Comparison of ENCODE assay signal across 8 mouse cellular contexts in genomic region chr4:155267639-155268175, GRCm38 (mm10). TPM values are rescaled to one million over a fixed set of nuclear protein-coding genes. Genes with fewer than 3 reads are reported as not detected.
A peak's percentile ranks its signal among the peaks of the same experiment; 100 is the strongest.
DNase-seq lines count a peak whose midpoint lies in the region; ATAC-seq lines count a peak whose summit lies in the region.

No protein-coding gene starts in this region.

- H3K4me2 ChIP-seq in intestine, embryonic 15.5 days (replicated peaks) = 0 out of 2 replicates have a peak overlapping the region, but pooled peaks have one; percentile 13
- no peak overlapping the region for H3K4me2 ChIP-seq in limb, embryonic 15.5 days
- no peak overlapping the region for H3K4me2 ChIP-seq in midbrain, embryonic 16.5 days (ENCODE audit: low read length)

- H3K36me3 ChIP-seq in intestine, embryonic 15.5 days = no peaks in the 10 kb centered on the region
- H3K36me3 ChIP-seq in limb, embryonic 15.5 days = no peaks in the 10 kb centered on the region
- peaks cover 11% of the 10 kb centered on the region for H3K36me3 ChIP-seq in midbrain, embryonic 16.5 days (ENCODE audit: control insufficient read depth, insufficient read depth, low read length)

- 48% methylated on average over 12 of the region's 12 CpGs for WGBS in intestine, embryonic 15.5 days
- WGBS in limb, embryonic 15.5 days = 48% methylated on average over 12 of the region's 12 CpGs
- 65% methylated on average over 12 of the region's 12 CpGs for WGBS in midbrain, embryonic 16.5 days

- H3K4me1 ChIP-seq in intestine, embryonic 15.5 days (replicated peaks) = peaks cover 17% of the 10 kb centered on the region
- H3K4me1 ChIP-seq in limb, embryonic 15.5 days = peaks cover 38% of the 10 kb centered on the region
- no peaks in the 10 kb centered on the region for H3K4me1 ChIP-seq in midbrain, embryonic 16.5 days (ENCODE audit: control insufficient read depth, insufficient read depth, low read length)

- ATAC-seq in intestine, embryonic 15.5 days = peak; percentile 52; the same call in 1 of the 2 replicates
- peak; percentile 50; the same call in 1 of the 2 replicates for ATAC-seq in limb, embryonic 15.5 days (ENCODE audit: insufficient number of reproducible peaks, low FRiP score, low TSS enrichment, low read depth)
- ATAC-seq in midbrain, embryonic 16.5 days = no peak

- H3K27me3 ChIP-seq in intestine, embryonic 15.5 days (replicated peaks) = no peaks in the 10 kb centered on the region
- H3K27me3 ChIP-seq in limb, embryonic 15.5 days = no peaks in the 10 kb centered on the region
- H3K27me3 ChIP-seq in midbrain, embryonic 16.5 days (ENCODE audit: control insufficient read depth, insufficient read depth, low read depth, low read length) = no peaks in the 10 kb centered on the region

- DNase-seq in embryo, embryonic 10.5 days (ENCODE audit: low spot score) = peak; percentile 49
- no peak for DNase-seq in embryo, embryonic 11 days
- peak; percentile 37 for DNase-seq in NIH3T3 (ENCODE audit: low read depth)
- no peak for DNase-seq in spleen, postnatal 36 days (ENCODE audit: low spot score in 2 of 2)
- DNase-seq in spleen, adult 18-20 months = no peak

- no peak overlapping the region for H3K9ac ChIP-seq in intestine, embryonic 15.5 days
- H3K9ac ChIP-seq in limb, embryonic 15.5 days = no peak overlapping the region
- no peak overlapping the region for H3K9ac ChIP-seq in midbrain, embryonic 16.5 days (ENCODE audit: low read depth, low read length)

- H3K9me3 ChIP-seq in intestine, embryonic 15.5 days = no peaks in the 10 kb centered on the region
- no peaks in the 10 kb centered on the region for H3K9me3 ChIP-seq in limb, embryonic 15.5 days
- H3K9me3 ChIP-seq in midbrain, embryonic 16.5 days (replicated peaks; ENCODE audit: control insufficient read depth, low read length, poor library complexity, severe bottlenecking) = no peaks in the 10 kb centered on the region

- no peak overlapping the region for H3K4me3 ChIP-seq in intestine, embryonic 15.5 days (replicated peaks)
- no peak overlapping the region for H3K4me3 ChIP-seq in limb, embryonic 15.5 days
- H3K4me3 ChIP-seq in midbrain, embryonic 16.5 days (ENCODE audit: low read depth, low read length) = no peak overlapping the region

- H3K27ac ChIP-seq in intestine, embryonic 15.5 days = peak overlapping the region; percentile 73
- H3K27ac ChIP-seq in limb, embryonic 15.5 days = peak overlapping the region; percentile 50
- H3K27ac ChIP-seq in midbrain, embryonic 16.5 days (ENCODE audit: low read length) = no peak overlapping the region

RNA-seq across cellular contexts. Expression of gene Faap20, which starts 18.1 kb away (rescaled TPM):
- polyA plus RNA-seq in intestine, embryonic 15.5 days (2015; fragmentation: Nextera tagmentation; extraction: Ambion mirVana) = 64.1 and 74.9 TPM in 2 replicates
- polyA plus RNA-seq in limb, embryonic 15.5 days (2015; fragmentation: Nextera tagmentation; extraction: Ambion mirVana) = 74.0 and 76.2 TPM in 2 replicates
- polyA plus RNA-seq in midbrain, embryonic 16.5 days (2015; fragmentation: Nextera tagmentation; extraction: Ambion mirVana) = 69.8 and 70.1 TPM in 2 replicates

RNA-seq across cellular contexts. Expression of gene Ski, which starts 45.3 kb away (rescaled TPM):
- 13.3 and 13.8 TPM in 2 replicates for polyA plus RNA-seq in intestine, embryonic 15.5 days (2015; fragmentation: Nextera tagmentation; extraction: Ambion mirVana)
- 25.2 and 26.8 TPM in 2 replicates for polyA plus RNA-seq in limb, embryonic 15.5 days (2015; fragmentation: Nextera tagmentation; extraction: Ambion mirVana)
- 9.6 and 10.1 TPM in 2 replicates for polyA plus RNA-seq in midbrain, embryonic 16.5 days (2015; fragmentation: Nextera tagmentation; extraction: Ambion mirVana)

Comparison
In these comparisons a context has a peak if more than half of its experiments do, and no peak if none do; other contexts are left out.
1. DNase-seq: peak in embryo, embryonic 10.5 days (single experiment) and NIH3T3 (single experiment); none in embryo, embryonic 11 days (single experiment), spleen, postnatal 36 days (0 of 2) and spleen, adult 18-20 months (0 of 2).